Mouse (Mus musculus): ENCODE measurements around the gene Ppp3ca. TPM values are rescaled to one million over a fixed set of nuclear protein-coding genes. Genes with fewer than 3 reads are reported as not detected.

The Ppp3ca gene
- 12.7 TPM for polyA plus RNA-seq (2017; shearing (Covaris generic))

DNA sequence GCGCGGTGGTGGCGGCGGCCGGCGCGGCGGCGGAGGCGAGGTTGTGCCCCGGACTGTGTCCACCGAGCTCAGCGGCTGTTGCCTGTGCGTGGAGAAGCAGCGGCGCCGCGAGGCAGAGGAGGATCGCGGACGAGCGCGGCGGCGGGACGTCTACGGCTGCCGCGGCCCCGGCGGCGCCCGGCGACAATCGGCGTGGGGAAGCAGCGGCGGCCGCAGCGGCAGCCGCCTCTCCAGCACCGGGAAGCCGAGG lies at the start of gene Ppp3ca:
Ppp3ca (plus strand) TSS at position 15 of the 250 bp plus-strand sequence.

